Mouse (Mus musculus) c-Kit-positive CD71-negative TER-119-negative erythroid progenitor cells, embryonic 14.5 days (primary cell): ENCODE results near the gene Pnkp.

Experiments
- DNase-seq: peaks from one replicate; pipeline ENCODE4 v3.0.0-alpha.2; 2013; ENCODE audit warnings: low read depth

Gene Pnkp

GRCm38 (mm10) chr7:44857042-44857552 is at the start of gene Pnkp:
TSS of gene Pnkp (plus strand) at chr7:44857139.
- peak; percentile 87 for DNase-seq

GRCm38 (mm10) chr7:44808927-44809326 is 48.0 kb upstream of the Pnkp start:
- no peak for DNase-seq

GRCm38 (mm10) chr7:44809466-44809865 is 47.5 kb upstream of the Pnkp start:
- no peak for DNase-seq

- DNase-seq, result no peak
These were observed 46.6 kb upstream of the Pnkp start for GRCm38 (mm10) chr7:44810365-44810764.

- no peak for DNase-seq
These were observed 46.0 kb upstream of the Pnkp start for GRCm38 (mm10) chr7:44810819-44811557.

GRCm38 (mm10) chr7:44812651-44813325 is 44.2 kb upstream of the Pnkp start:
- no peak for DNase-seq

GRCm38 (mm10) chr7:44813985-44814384 is 43.0 kb upstream of the Pnkp start:
- DNase-seq, result no peak

- DNase-seq, result no peak
These were observed 42.5 kb upstream of the Pnkp start for GRCm38 (mm10) chr7:44814423-44814822.

GRCm38 (mm10) chr7:44814952-44815553 is 41.9 kb upstream of the Pnkp start:
- no peak for DNase-seq

GRCm38 (mm10) chr7:44815721-44816469 is 41.0 kb upstream of the Pnkp start, which contains the start of the genes Nup62 and Il4i1:
TSS of gene Nup62 (plus strand) at chr7:44816088.
TSS of gene Il4i1 (plus strand) at chr7:44816387.
- DNase-seq, result peak; percentile 98

- no peak for DNase-seq
These were observed 40.4 kb upstream of the Pnkp start, which contains the start of gene Atf5 for GRCm38 (mm10) chr7:44816470-44817021. TSS of gene Atf5 (minus strand) at chr7:44816658.

GRCm38 (mm10) chr7:44817441-44817840 is 39.5 kb upstream of the Pnkp start:
- DNase-seq, result no peak

GRCm38 (mm10) chr7:44818164-44818563 is 38.8 kb upstream of the Pnkp start:
- no peak for DNase-seq

- no peak for DNase-seq
These were observed 38.1 kb upstream of the Pnkp start for GRCm38 (mm10) chr7:44818751-44819235.

- DNase-seq, result no peak
These were observed 37.5 kb upstream of the Pnkp start for GRCm38 (mm10) chr7:44819391-44819790.

- no peak for DNase-seq
These were observed 37.1 kb upstream of the Pnkp start for GRCm38 (mm10) chr7:44819863-44820262.

GRCm38 (mm10) chr7:44820525-44820924 is 36.4 kb upstream of the Pnkp start:
- DNase-seq, result no peak

GRCm38 (mm10) chr7:44821666-44822448 is 35.1 kb upstream of the Pnkp start:
- no peak for DNase-seq

- no peak for DNase-seq
These were observed 33.5 kb upstream of the Pnkp start for GRCm38 (mm10) chr7:44823409-44823808.

- peak; percentile 78 for DNase-seq
These were observed 32.1 kb upstream of the Pnkp start for GRCm38 (mm10) chr7:44824872-44825271.

GRCm38 (mm10) chr7:44826771-44827170 is 30.2 kb upstream of the Pnkp start:
- DNase-seq, result no peak
